ENCODE assay signal across 8 mouse cellular contexts in genomic region chr5:124908860-124909259, GRCm38 (mm10). TPM values are rescaled to one million over a fixed set of nuclear protein-coding genes. Genes with fewer than 3 reads are reported as not detected.
DNase-seq lines count a peak whose midpoint lies in the region; ATAC-seq and TF ChIP-seq lines count a peak whose summit lies in the region.

No protein-coding gene starts in this region.

- H3K36me3 ChIP-seq in embryonic facial prominence, embryonic 10.5 days (replicated peaks), result no peaks in the 10 kb centered on the region
- H3K36me3 ChIP-seq in heart, adult 2 months (ENCODE audit: control insufficient read depth, insufficient read depth, low read length), result no peaks in the 10 kb centered on the region
- H3K36me3 ChIP-seq in limb, embryonic 11.5 days (ENCODE audit: control insufficient read depth, insufficient read depth, low read length), result no peaks in the 10 kb centered on the region
- no peaks in the 10 kb centered on the region for H3K36me3 ChIP-seq in splenic B cell, adult 2 months (ENCODE audit: control insufficient read depth, insufficient read depth, low read length, poor library complexity, severe bottlenecking)

- peak; percentile 70 for DNase-seq in 416B (ENCODE audit: low read depth)
- DNase-seq in adrenal gland, postnatal 14 days, result peak; percentile 94
- peak; percentile 85 for DNase-seq in embryonic facial prominence, embryonic 10.5 days (ENCODE audit: low spot score)
- peak; percentile 79 to 81 for DNase-seq in heart, adult 2 months
- DNase-seq in kidney, adult 8-10 months, result peak; percentile 76 to 86
- peak; percentile 87 for DNase-seq in limb, embryonic 11.5 days (ENCODE audit: low spot score)
- peak; percentile 84 for DNase-seq in naive thymus-derived CD4-positive, alpha-beta T cell, adult 2 months (ENCODE audit: low read depth)
- peak; percentile 67 for DNase-seq in splenic B cell, adult 2 months (ENCODE audit: low read depth, low spot score)

- peak; percentile 93; the same call in 1 of the 2 replicates for TF ChIP-seq EP300 in heart, adult 2 months (IDR thresholded peaks at IDR 0.05; ENCODE audit: insufficient read depth, low read depth, low read length)

- H3K79me2 ChIP-seq in heart, adult 2 months (replicated peaks; ENCODE audit: control insufficient read depth, insufficient read depth, low read length), result no peaks in the 10 kb centered on the region

- H3K9me3 ChIP-seq in embryonic facial prominence, embryonic 10.5 days, result no peaks in the 10 kb centered on the region
- no peaks in the 10 kb centered on the region for H3K9me3 ChIP-seq in limb, embryonic 11.5 days (ENCODE audit: control insufficient read depth, low read length)

- peak; percentile 76; the same call in 1 of the 2 replicates for ATAC-seq in limb, embryonic 11.5 days (ENCODE audit: insufficient number of reproducible peaks, low FRiP score, low TSS enrichment, low read depth)

- intact Hi-C loops in heart, adult 2 months (cut with DNase I), result loop anchor here (1.0 to 2.0 kb wide), 3 partner anchors 105 to 362 kb away; no protein-coding TSS in a partner anchor

- no peak overlapping the region for H3K27ac ChIP-seq in embryonic facial prominence, embryonic 10.5 days (replicated peaks)
- H3K27ac ChIP-seq in heart, adult 2 months, result no peak overlapping the region
- no peak overlapping the region for H3K27ac ChIP-seq in limb, embryonic 11.5 days (replicated peaks; ENCODE audit: low read depth, low read length)

- H3K27me3 ChIP-seq in embryonic facial prominence, embryonic 10.5 days (replicated peaks; ENCODE audit: low read depth, poor library complexity, severe bottlenecking), result no peaks in the 10 kb centered on the region
- no peaks in the 10 kb centered on the region for H3K27me3 ChIP-seq in heart, adult 2 months (ENCODE audit: control insufficient read depth, insufficient read depth, low read length)
- no peaks in the 10 kb centered on the region for H3K27me3 ChIP-seq in limb, embryonic 11.5 days (ENCODE audit: control insufficient read depth, insufficient read depth, low read length)
- H3K27me3 ChIP-seq in splenic B cell, adult 2 months (ENCODE audit: control insufficient read depth, insufficient read depth, low read length, poor library complexity, severe bottlenecking), result no peaks in the 10 kb centered on the region

- no peak overlapping the region for H3K4me3 ChIP-seq in embryonic facial prominence, embryonic 10.5 days
- H3K4me3 ChIP-seq in heart, adult 2 months, result no peak overlapping the region
- H3K4me3 ChIP-seq in limb, embryonic 11.5 days (ENCODE audit: low read depth, low read length), result no peak overlapping the region

- peaks cover 27% of the 10 kb centered on the region for H3K4me1 ChIP-seq in embryonic facial prominence, embryonic 10.5 days
- H3K4me1 ChIP-seq in heart, adult 2 months (ENCODE audit: control insufficient read depth, insufficient read depth, low read length), result no peaks in the 10 kb centered on the region; the same call in 1 of the 2 replicates
- no peaks in the 10 kb centered on the region for H3K4me1 ChIP-seq in limb, embryonic 11.5 days (ENCODE audit: control insufficient read depth, insufficient read depth, low read length)

- WGBS in embryonic facial prominence, embryonic 10.5 days, result 20% methylated on average over 5 of the region's 5 CpGs
- 15% methylated on average over 5 of the region's 5 CpGs for WGBS in heart, adult 2 months
- WGBS in limb, embryonic 11.5 days, result 18% methylated on average over 5 of the region's 5 CpGs

- H3K4me2 ChIP-seq in limb, embryonic 11.5 days (ENCODE audit: low read depth, severe bottlenecking), result no peak overlapping the region

- TF ChIP-seq CTCF in heart, adult 2 months (IDR thresholded peaks at IDR 0.05), result peak; percentile 98

- no peak for TF ChIP-seq POLR2A in heart, adult 2 months (IDR thresholded peaks at IDR 0.05; ENCODE audit: insufficient read depth, low read depth, low read length)

- no peak overlapping the region for H3K9ac ChIP-seq in heart, adult 2 months (ENCODE audit: low read depth, low read length)
- H3K9ac ChIP-seq in limb, embryonic 11.5 days (ENCODE audit: low read length), result no peak overlapping the region

RNA-seq across cellular contexts. Expression of gene Zfp664, which starts 46.4 kb away (rescaled TPM):
- 53.2 and 54.8 TPM in 2 replicates for total RNA-seq in adrenal gland, postnatal 14 days (2021)
- 162 and 171 TPM in 2 replicates for polyA plus RNA-seq in embryonic facial prominence, embryonic 10.5 days (2016; fragmentation: Nextera tagmentation; extraction: Ambion mirVana)
- total RNA-seq in heart, adult 2 months (2021), result 10 to 100 TPM; 37.4 to 38.6 TPM
- 12.6 and 21.8 TPM in 2 replicates for polyA plus RNA-seq in heart, adult 2 months (2012; rRNA removed)
- 132 and 137 TPM in 2 replicates for polyA plus RNA-seq in limb, embryonic 11.5 days (2014; fragmentation: Nextera tagmentation; extraction: Ambion mirVana)

RNA-seq across cellular contexts. Expression of gene Ccdc92, which starts 46.6 kb away (rescaled TPM):
- 4.2 and 6.2 TPM in 2 replicates for total RNA-seq in adrenal gland, postnatal 14 days (2021)
- polyA plus RNA-seq in embryonic facial prominence, embryonic 10.5 days (2016; fragmentation: Nextera tagmentation; extraction: Ambion mirVana), result 12.1 and 13.8 TPM in 2 replicates
- total RNA-seq in heart, adult 2 months (2021), result 1 to 10 TPM in 1 of 2 experiments, under 1 TPM in 1; 0.99 to 1.8 TPM
- 1.5 and 2.4 TPM in 2 replicates for polyA plus RNA-seq in heart, adult 2 months (2012; rRNA removed)
- 7.2 and 9.5 TPM in 2 replicates for polyA plus RNA-seq in limb, embryonic 11.5 days (2014; fragmentation: Nextera tagmentation; extraction: Ambion mirVana)
